Mouse (Mus musculus): ENCODE data around the gene Gdpd5.

Gene Gdpd5

GRCm38 (mm10) chr7:99407598-99407997 lies 26.4 kb downstream of the Gdpd5 start:
- DNase-seq: no peak

GRCm38 (mm10) chr7:99409441-99410222 lies 28.4 kb downstream of the Gdpd5 start:
- peak; percentile 46 to 66 for DNase-seq

GRCm38 (mm10) chr7:99410315-99410714 lies 29.1 kb downstream of the Gdpd5 start:
- DNase-seq: no peak

GRCm38 (mm10) chr7:99411047-99411779 lies 30.0 kb downstream of the Gdpd5 start:
- no peak for DNase-seq

- peak; percentile 33 to 59 for DNase-seq
These were observed 33.8 kb downstream of the Gdpd5 start for GRCm38 (mm10) chr7:99415045-99415444.

GRCm38 (mm10) chr7:99419311-99419710 lies 38.1 kb downstream of the Gdpd5 start:
- no peak for DNase-seq

GRCm38 (mm10) chr7:99421006-99421405 lies 39.8 kb downstream of the Gdpd5 start:
- no peak for DNase-seq

- no peak for DNase-seq
These were observed 43.4 kb downstream of the Gdpd5 start for GRCm38 (mm10) chr7:99424538-99425155.

- DNase-seq: no peak
These were observed 44.5 kb downstream of the Gdpd5 start for GRCm38 (mm10) chr7:99425706-99426105.

GRCm38 (mm10) chr7:99427031-99427430 lies 45.8 kb downstream of the Gdpd5 start:
- no peak for DNase-seq

- no peak for DNase-seq
These were observed 46.8 kb downstream of the Gdpd5 start for GRCm38 (mm10) chr7:99427987-99428386.

- DNase-seq: no peak
These were observed 47.6 kb downstream of the Gdpd5 start for GRCm38 (mm10) chr7:99428836-99429235.

- no peak for DNase-seq
These were observed 48.6 kb downstream of the Gdpd5 start for GRCm38 (mm10) chr7:99429786-99430185.

- no peak for DNase-seq
These were observed 49.0 kb downstream of the Gdpd5 start for GRCm38 (mm10) chr7:99430246-99430645.

- peak; percentile 28 to 47 for DNase-seq
These were observed 51.0 kb downstream of the Gdpd5 start for GRCm38 (mm10) chr7:99432248-99432647.

GRCm38 (mm10) chr7:99432863-99433262 lies 51.6 kb downstream of the Gdpd5 start:
- DNase-seq: no peak

- DNase-seq: peak in 1 of 2 experiments; percentile 28
These were observed 53.5 kb downstream of the Gdpd5 start for GRCm38 (mm10) chr7:99434672-99435250.

GRCm38 (mm10) chr7:99436530-99436929 lies 55.3 kb downstream of the Gdpd5 start:
- no peak for DNase-seq

GRCm38 (mm10) chr7:99438881-99439280 lies 57.7 kb downstream of the Gdpd5 start:
- peak in 1 of 2 experiments; percentile 29 for DNase-seq

GRCm38 (mm10) chr7:99441534-99442072 lies 60.4 kb downstream of the Gdpd5 start:
- peak; percentile 83 to 92 for DNase-seq

- no peak for DNase-seq
These were observed 62.0 kb downstream of the Gdpd5 start for GRCm38 (mm10) chr7:99443164-99443563.

- peak in 1 of 2 experiments; percentile 32 for DNase-seq
These were observed 62.8 kb downstream of the Gdpd5 start for GRCm38 (mm10) chr7:99444012-99444411.

- DNase-seq: peak in 1 of 2 experiments; percentile 21
These were observed 64.6 kb downstream of the Gdpd5 start for GRCm38 (mm10) chr7:99445833-99446232.
